Mouse (Mus musculus) bone marrow macrophage, adult 2 months (primary cell): ENCODE results near the gene Ccdc173.

Source experiments
- CTCF ChIP-seq: IDR thresholded peaks from 2 replicates; pipeline ENCODE4 v1.5.1; 2012; ENCODE audit warnings: low read depth, mild to moderate bottlenecking, low read length, moderate library complexity
- POLR2A ChIP-seq: IDR thresholded peaks from 2 replicates; pipeline ENCODE4 v1.6.1; 2012; ENCODE audit warnings: mild to moderate bottlenecking, low read depth, low read length, borderline replicate concordance

DNA sequence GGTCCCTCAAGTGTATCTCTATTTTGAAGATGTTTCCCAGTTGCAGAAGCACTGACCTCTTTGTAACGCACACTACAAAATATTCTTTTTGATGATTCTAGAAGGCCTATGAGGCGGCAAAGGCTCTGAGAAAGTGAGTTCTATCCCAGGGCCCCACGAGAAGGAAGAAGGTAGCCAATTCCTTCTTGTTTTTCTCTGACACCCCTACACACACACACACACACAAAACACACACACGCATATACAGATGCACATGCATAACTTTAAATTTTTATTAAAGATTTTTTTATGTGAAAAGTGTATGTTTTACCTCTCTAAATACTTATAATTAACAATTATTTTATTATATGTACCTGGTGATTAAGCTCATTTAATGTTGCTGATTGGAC, 75.8 kb downstream of the Ccdc173 start:
- TF ChIP-seq CTCF (no peak), POLR2A (no peak)
